Mouse (Mus musculus) right cerebral cortex, adult 18-20 months (tissue): ENCODE results near the gene Dnajb3.
"Not testable (repeated sequence)": the region's sequence is repeated elsewhere in the genome, so short reads cannot be mapped to it uniquely, and the experiment has no call there.

Experiments
- DNase-seq: peaks from one replicate; pipeline ENCODE4 v3.0.0; 2022; ENCODE audit warnings: mixed read lengths

Dnajb3 gene

GRCm38 (mm10) chr1:88215466-88216380 lies 10.1 kb upstream of the Dnajb3 start:
- no peak for DNase-seq

GRCm38 (mm10) chr1:88214462-88214952 lies 8.9 kb upstream of the Dnajb3 start:
- no peak for DNase-seq

GRCm38 (mm10) chr1:88213766-88214461 lies 8.3 kb upstream of the Dnajb3 start:
- DNase-seq, result no peak

- no peak for DNase-seq
Measured at GRCm38 (mm10) chr1:88213061-88213460, 7.5 kb upstream of the Dnajb3 start.

GRCm38 (mm10) chr1:88212341-88213045 lies 6.9 kb upstream of the Dnajb3 start:
- no peak for DNase-seq

- DNase-seq, result no peak
Measured at GRCm38 (mm10) chr1:88211812-88212211, 6.2 kb upstream of the Dnajb3 start, which contains the start of gene Ugt1a1. Ugt1a1 (plus strand) TSS chr1:88211959.

GRCm38 (mm10) chr1:88206843-88207479 lies 1.4 kb upstream of the Dnajb3 start:
- no peak for DNase-seq

GRCm38 (mm10) chr1:88200456-88200855 lies 5.1 kb downstream of the Dnajb3 start, which contains the start of gene Ugt1a2:
Ugt1a2 (plus strand) TSS chr1:88200601.
- no peak for DNase-seq

- no peak for DNase-seq
Measured at GRCm38 (mm10) chr1:88199996-88200395, 5.6 kb downstream of the Dnajb3 start.

GRCm38 (mm10) chr1:88197443-88197842 lies 8.1 kb downstream of the Dnajb3 start:
- no peak for DNase-seq

- no peak for DNase-seq
Measured at GRCm38 (mm10) chr1:88195687-88196086, 9.9 kb downstream of the Dnajb3 start.

- no peak for DNase-seq
Measured at GRCm38 (mm10) chr1:88192136-88192535, 13.4 kb downstream of the Dnajb3 start.

GRCm38 (mm10) chr1:88186325-88186935 lies 19.2 kb downstream of the Dnajb3 start:
- DNase-seq, result no peak

GRCm38 (mm10) chr1:88179657-88180056 lies 25.9 kb downstream of the Dnajb3 start:
- DNase-seq, result no peak

- DNase-seq, result not testable (repeated sequence)
Measured at GRCm38 (mm10) chr1:88172190-88172589, 33.4 kb downstream of the Dnajb3 start.

GRCm38 (mm10) chr1:88165711-88166110 lies 39.9 kb downstream of the Dnajb3 start, which contains the start of gene Ugt1a5:
Ugt1a5 (plus strand) TSS chr1:88166012.
- no peak for DNase-seq

- DNase-seq, result no peak
Measured at GRCm38 (mm10) chr1:88158430-88158829, 47.2 kb downstream of the Dnajb3 start.
